10 mouse cellular contexts compared by ENCODE assay signal in genomic region chr9:107700114-107700571, GRCm38 (mm10). TPM values are rescaled to one million over a fixed set of nuclear protein-coding genes. Genes with fewer than 3 reads are reported as not detected.
DNase-seq lines count a peak whose midpoint lies in the region; ATAC-seq lines count a peak whose summit lies in the region.
"Had no signal": no experiment of that assay in that cellular context is flagged by ENCODE, and none has a peak within 500 bp of the region (broad histone marks: within the 10 kb centered on the region; RNA-seq: fewer than 3 reads in every experiment).

No protein-coding gene starts in this region.

- H3K9me3 ChIP-seq in liver, embryonic 12.5 days (replicated peaks): no peaks in the 10 kb centered on the region
- H3K9me3 ChIP-seq in forebrain, embryonic 13.5 days (replicated peaks): no peaks in the 10 kb centered on the region
- H3K9me3 ChIP-seq in heart, embryonic 16.5 days (replicated peaks; ENCODE audit: control insufficient read depth, low read length): no peaks in the 10 kb centered on the region
- H3K9me3 ChIP-seq in neural tube, embryonic 13.5 days: no peaks in the 10 kb centered on the region

- H3K27me3 ChIP-seq in liver, embryonic 12.5 days (replicated peaks): peaks cover 84% of the 10 kb centered on the region
- peaks cover 32% of the 10 kb centered on the region for H3K27me3 ChIP-seq in forebrain, embryonic 13.5 days
- H3K27me3 ChIP-seq in heart, embryonic 16.5 days (ENCODE audit: control insufficient read depth, insufficient read depth, low read length): peaks cover under 1% of the 10 kb centered on the region; the same call in 1 of the 2 replicates
- 0 out of 2 replicates have a peak, but pooled peaks cover 2% of the 10 kb centered on the region for H3K27me3 ChIP-seq in neural tube, embryonic 13.5 days

- no peak overlapping the region for H3K4me2 ChIP-seq in liver, embryonic 12.5 days
- H3K4me2 ChIP-seq in forebrain, embryonic 13.5 days: peak overlapping the region; percentile 48
- no peak overlapping the region for H3K4me2 ChIP-seq in heart, embryonic 16.5 days (ENCODE audit: low read depth, low read length)
- H3K4me2 ChIP-seq in neural tube, embryonic 13.5 days: peak overlapping the region; percentile 26; the same call in 1 of the 2 replicates

- intact Hi-C loops in left cerebral cortex, postnatal 14 days (cut with DNase I): no loop called here

- H3K36me3 ChIP-seq in liver, embryonic 12.5 days: no peaks in the 10 kb centered on the region
- peaks cover 12% of the 10 kb centered on the region for H3K36me3 ChIP-seq in forebrain, embryonic 13.5 days (ENCODE audit: poor library complexity, severe bottlenecking)
- H3K36me3 ChIP-seq in heart, embryonic 16.5 days (ENCODE audit: control insufficient read depth, insufficient read depth): no peaks in the 10 kb centered on the region
- peaks cover 18% of the 10 kb centered on the region for H3K36me3 ChIP-seq in neural tube, embryonic 13.5 days

- no peak overlapping the region for H3K9ac ChIP-seq in liver, embryonic 12.5 days
- H3K9ac ChIP-seq in forebrain, embryonic 13.5 days: peak overlapping the region; percentile 51
- H3K9ac ChIP-seq in heart, embryonic 16.5 days (ENCODE audit: low read length): no peak overlapping the region
- peak overlapping the region; percentile 42 for H3K9ac ChIP-seq in neural tube, embryonic 13.5 days

- H3K4me1 ChIP-seq in liver, embryonic 12.5 days: peaks cover 39% of the 10 kb centered on the region
- H3K4me1 ChIP-seq in forebrain, embryonic 13.5 days: peaks cover 88% of the 10 kb centered on the region
- peaks cover 38% of the 10 kb centered on the region for H3K4me1 ChIP-seq in heart, embryonic 16.5 days (ENCODE audit: control insufficient read depth, insufficient read depth, low read length)
- H3K4me1 ChIP-seq in neural tube, embryonic 13.5 days (replicated peaks): peaks cover 91% of the 10 kb centered on the region

- WGBS in liver, embryonic 12.5 days (ENCODE audit: insufficient replicate concordance): 54% methylated on average over 6 of the region's 6 CpGs
- 32% methylated on average over 6 of the region's 6 CpGs for WGBS in forebrain, embryonic 13.5 days
- WGBS in heart, embryonic 16.5 days: 41% methylated on average over 6 of the region's 6 CpGs
- WGBS in neural tube, embryonic 13.5 days: 37% methylated on average over 6 of the region's 6 CpGs

- H3K27ac ChIP-seq in liver, embryonic 12.5 days: 0 out of 2 replicates have a peak overlapping the region, but pooled peaks have one; percentile 9
- peak overlapping the region; percentile 57 for H3K27ac ChIP-seq in forebrain, embryonic 13.5 days
- H3K27ac ChIP-seq in heart, embryonic 16.5 days (ENCODE audit: low read length): peak overlapping the region; percentile 17; the same call in 1 of the 2 replicates
- H3K27ac ChIP-seq in neural tube, embryonic 13.5 days (replicated peaks): 0 out of 2 replicates have a peak overlapping the region, but pooled peaks have one; percentile 28

- no peak for ATAC-seq in liver, embryonic 12.5 days
- ATAC-seq in forebrain, embryonic 13.5 days: no peak
- ATAC-seq in heart, embryonic 16.5 days (replicated peaks; ENCODE audit: extremely low read depth, insufficient read depth, low FRiP score): no peak
- ATAC-seq in neural tube, embryonic 13.5 days (ENCODE audit: low read depth): no peak

- DNase-seq in liver: no peak
- peak; percentile 54 to 69 for DNase-seq in left cerebral cortex, postnatal 14 days (ENCODE audit: low spot score in 2 of 2)
- DNase-seq in ovary, adult 18-20 months (ENCODE audit: low spot score): no peak
- DNase-seq in thymus, postnatal 4 days: no peak

- no peak overlapping the region for H3K4me3 ChIP-seq in liver, embryonic 12.5 days
- H3K4me3 ChIP-seq in forebrain, embryonic 13.5 days: no peak overlapping the region
- no peak overlapping the region for H3K4me3 ChIP-seq in heart, embryonic 16.5 days (ENCODE audit: low read length)
- no peak overlapping the region for H3K4me3 ChIP-seq in neural tube, embryonic 13.5 days

RNA-seq across cellular contexts. Expression of gene Sema3f, which starts 10.1 kb away (rescaled TPM):
- 3.9 and 4.2 TPM in 2 replicates for polyA plus RNA-seq in liver, embryonic 12.5 days (2016; fragmentation: Nextera tagmentation; extraction: Ambion mirVana)
- 6.8 and 7.7 TPM in 2 replicates for polyA plus RNA-seq in forebrain, embryonic 13.5 days (2015; fragmentation: Nextera tagmentation; extraction: Ambion mirVana)
- 3.9 and 4.7 TPM in 2 replicates for polyA plus RNA-seq in heart, embryonic 16.5 days (2015; fragmentation: Nextera tagmentation; extraction: Ambion mirVana)
- total RNA-seq in left cerebral cortex, postnatal 14 days (2021): 10 to 100 TPM; 11.7 to 16.2 TPM
- 12.2 and 13.2 TPM in 2 replicates for polyA plus RNA-seq in neural tube, embryonic 13.5 days (2015; fragmentation: Nextera tagmentation; extraction: Ambion mirVana)

RNA-seq across cellular contexts. Expression of gene Gnat1, which starts 20.6 kb away (rescaled TPM):
- polyA plus RNA-seq in liver, embryonic 12.5 days (2016; fragmentation: Nextera tagmentation; extraction: Ambion mirVana): 1.9 and 2.4 TPM in 2 replicates
- 1.3 and 1.8 TPM in 2 replicates for polyA plus RNA-seq in forebrain, embryonic 13.5 days (2015; fragmentation: Nextera tagmentation; extraction: Ambion mirVana)
- polyA plus RNA-seq in heart, embryonic 16.5 days (2015; fragmentation: Nextera tagmentation; extraction: Ambion mirVana): 0.39 TPM in 2 replicates
- under 1 TPM; 0.42 to 0.66 TPM for total RNA-seq in left cerebral cortex, postnatal 14 days (2021)
- 0.96 and 2.4 TPM in 2 replicates for polyA plus RNA-seq in neural tube, embryonic 13.5 days (2015; fragmentation: Nextera tagmentation; extraction: Ambion mirVana)
- total RNA-seq: adrenal gland, postnatal 36 days; layer of hippocampus, postnatal 25 days had no signal

RNA-seq across cellular contexts. Expression of gene Slc38a3, which starts 30.8 kb away (rescaled TPM):
- 2.8 and 3.3 TPM in 2 replicates for polyA plus RNA-seq in liver, embryonic 12.5 days (2016; fragmentation: Nextera tagmentation; extraction: Ambion mirVana)
- 14.3 and 14.6 TPM in 2 replicates for polyA plus RNA-seq in forebrain, embryonic 13.5 days (2015; fragmentation: Nextera tagmentation; extraction: Ambion mirVana)
- 3.3 and 3.9 TPM in 2 replicates for polyA plus RNA-seq in heart, embryonic 16.5 days (2015; fragmentation: Nextera tagmentation; extraction: Ambion mirVana)
- 10 to 100 TPM; 79.5 to 87.1 TPM for total RNA-seq in left cerebral cortex, postnatal 14 days (2021)
- 23.9 and 25.6 TPM in 2 replicates for polyA plus RNA-seq in neural tube, embryonic 13.5 days (2015; fragmentation: Nextera tagmentation; extraction: Ambion mirVana)

Comparison
In these comparisons a context has a peak if more than half of its experiments do, and no peak if none do; other contexts are left out.
1. H3K4me2 ChIP-seq: peak in forebrain, embryonic 13.5 days (single experiment) and neural tube, embryonic 13.5 days (single experiment); none in liver, embryonic 12.5 days (single experiment) and heart, embryonic 16.5 days (single experiment).
2. H3K9ac ChIP-seq: peak in forebrain, embryonic 13.5 days (single experiment) and neural tube, embryonic 13.5 days (single experiment); none in liver, embryonic 12.5 days (single experiment) and heart, embryonic 16.5 days (single experiment).
3. DNase-seq: peak in left cerebral cortex, postnatal 14 days (2 of 2); none in liver (single experiment), ovary, adult 18-20 months (single experiment) and thymus, postnatal 4 days (single experiment).
4. Peak in every context shown above with its lines, with median percentiles within 50 percentile points of each other: H3K27ac ChIP-seq.